Mouse (Mus musculus) retina, postnatal 1 day (tissue): ENCODE data around the gene Etv6.

Experiments used
- DNase-seq: peaks from one replicate; pipeline ENCODE4 v3.0.0-alpha.2; 2012

The Etv6 gene

DNA sequence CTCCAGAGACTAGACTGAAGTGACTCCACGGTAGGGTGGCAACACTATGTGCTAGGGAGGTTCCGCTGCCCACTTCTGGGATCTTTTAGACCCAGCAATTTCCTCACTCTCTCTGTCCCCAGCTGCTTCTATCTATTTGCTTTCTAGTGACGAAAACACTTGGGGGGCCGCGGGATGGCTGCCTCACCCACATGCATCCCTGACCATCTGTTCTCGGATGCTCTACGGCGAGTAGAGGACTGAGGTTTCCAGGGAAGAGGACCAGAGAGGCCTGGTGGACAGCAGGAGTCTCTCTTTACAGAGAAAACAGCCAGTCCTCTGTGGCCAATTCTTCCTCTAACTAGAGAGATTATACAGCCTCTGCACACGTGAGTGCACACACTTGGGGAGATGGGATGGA is 43.6 kb downstream of the Etv6 start:
- DNase-seq = no peak

DNA sequence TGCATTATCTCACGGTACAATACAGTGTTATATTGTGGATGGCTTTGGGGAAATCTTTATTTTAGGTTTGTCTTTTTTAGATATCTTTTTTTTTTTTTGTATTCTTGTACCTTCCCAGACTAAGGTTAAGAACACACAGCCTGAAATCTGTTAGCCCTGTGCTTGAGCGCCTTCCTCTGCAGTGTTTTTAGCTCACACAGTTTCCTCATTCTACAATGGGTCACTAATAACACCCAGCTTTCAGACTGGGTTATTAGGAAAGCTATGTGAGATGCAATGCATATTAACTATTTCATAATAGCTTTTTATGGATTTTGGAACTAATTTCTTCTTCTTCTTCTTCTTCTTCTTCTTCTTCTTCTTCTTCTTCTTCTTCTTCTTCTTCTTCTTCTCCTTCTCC is 44.1 kb downstream of the Etv6 start:
- no peak for DNase-seq

DNA sequence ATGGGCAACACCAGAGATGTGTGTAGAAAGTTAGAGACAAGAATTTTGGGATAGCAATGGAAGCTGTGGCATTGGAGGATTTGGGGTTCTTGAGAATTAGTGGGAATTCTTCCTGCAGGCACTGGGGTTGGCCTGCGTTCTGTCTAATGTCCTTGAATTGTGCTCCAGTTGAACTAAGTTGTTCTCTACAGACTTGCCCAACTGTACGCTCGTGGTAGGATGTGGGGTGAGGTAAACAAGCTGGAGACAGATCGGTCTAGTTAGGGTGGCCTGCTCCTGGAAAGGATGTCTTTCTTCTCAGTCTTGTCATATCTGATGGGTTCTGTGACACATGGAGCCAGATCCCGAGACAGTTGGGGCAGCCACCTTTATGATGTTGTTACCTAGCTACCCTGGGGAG is 45.4 kb downstream of the Etv6 start:
- no peak for DNase-seq

DNA sequence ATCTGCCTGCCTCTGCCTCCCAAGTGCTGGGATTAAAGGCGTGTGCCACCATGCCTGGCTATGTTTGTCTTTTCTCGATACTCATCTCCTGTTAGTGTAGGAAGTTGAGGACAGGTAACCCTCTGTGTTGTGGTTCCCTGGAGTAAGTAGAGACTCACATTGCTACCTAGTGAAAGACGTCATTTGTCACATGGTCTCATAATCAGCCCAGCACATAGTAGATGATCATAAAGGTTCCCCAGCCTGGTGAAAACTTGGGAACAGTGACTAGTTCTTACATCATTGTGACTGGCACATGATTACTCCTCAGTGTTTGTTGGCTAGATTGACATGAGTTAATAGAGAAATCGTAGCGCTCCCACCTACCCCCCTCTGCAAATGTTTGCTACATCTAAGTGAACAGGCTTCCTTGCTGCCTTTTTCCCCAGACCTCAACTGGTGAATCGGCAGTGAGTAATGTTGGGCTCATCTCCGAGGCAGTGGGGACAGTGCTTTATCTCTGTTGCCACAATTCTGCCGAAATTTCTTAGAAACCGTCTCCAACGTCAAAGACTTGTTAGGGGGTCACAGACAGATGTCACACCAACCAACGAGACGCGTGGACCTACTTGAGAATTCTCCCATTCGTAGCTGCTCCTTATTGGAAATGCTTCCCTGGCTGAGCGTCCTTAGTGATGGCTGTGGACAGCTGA is 46.9 kb downstream of the Etv6 start:
- DNase-seq = no peak

DNA sequence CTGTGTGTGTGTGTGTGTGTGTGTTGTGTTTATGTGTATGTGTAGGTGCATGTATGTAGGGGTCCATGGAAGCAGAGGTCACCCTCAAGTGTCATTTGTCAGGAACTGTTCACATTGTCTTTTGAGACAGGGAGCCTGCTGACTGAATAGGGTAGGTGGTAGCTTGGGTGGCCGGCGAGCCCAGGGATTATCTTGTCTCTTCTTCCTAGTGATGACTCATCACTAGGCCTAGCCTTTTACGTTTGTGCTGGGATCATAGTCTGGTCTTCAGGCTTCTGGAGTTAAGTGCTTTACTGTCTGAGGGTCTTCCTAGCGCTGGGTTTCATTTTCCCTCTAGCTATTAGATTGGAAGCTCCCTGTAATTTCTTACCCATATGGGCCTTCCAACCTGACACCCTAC is 47.9 kb downstream of the Etv6 start:
- DNase-seq = no peak

DNA sequence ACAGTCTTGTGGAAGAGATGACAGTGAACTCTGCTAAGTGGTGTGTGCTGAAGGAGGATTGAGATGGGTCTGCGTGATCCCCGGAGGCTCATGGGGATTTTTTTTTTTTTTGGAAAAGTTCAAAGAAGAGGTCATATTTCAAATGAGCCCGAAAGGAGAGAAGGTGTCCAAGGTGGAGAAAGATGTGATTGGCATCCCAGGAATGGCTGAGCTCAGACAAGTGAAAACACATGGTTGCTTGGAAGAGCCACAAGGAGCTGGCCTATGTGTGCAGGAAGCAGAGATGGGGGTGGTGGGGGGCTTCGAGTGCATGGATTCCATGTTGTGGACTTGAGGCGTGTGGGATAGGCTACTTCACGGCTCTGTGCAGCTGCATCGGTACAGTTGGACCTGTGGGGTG is 50.9 kb downstream of the Etv6 start:
- no peak for DNase-seq

DNA sequence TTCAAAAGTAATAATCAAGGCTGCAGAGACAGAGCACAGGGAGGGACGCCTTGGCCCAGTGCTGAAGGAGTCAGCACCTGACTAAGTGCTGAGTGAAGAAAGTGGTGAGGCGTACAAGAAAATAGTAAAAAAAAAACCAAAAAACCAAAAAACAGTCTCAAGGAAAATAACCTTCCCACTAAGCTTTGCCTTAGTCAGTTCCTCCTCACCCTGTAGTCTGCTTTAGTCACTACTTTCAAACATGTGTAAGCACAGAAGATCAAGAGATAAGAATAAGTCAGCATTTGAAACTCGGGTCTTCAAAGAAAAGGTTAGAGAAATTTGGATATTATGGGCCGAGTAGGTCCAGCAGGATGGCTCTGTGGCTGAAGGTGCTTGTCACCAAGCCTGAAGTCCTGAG is 52.2 kb downstream of the Etv6 start:
- DNase-seq = no peak

DNA sequence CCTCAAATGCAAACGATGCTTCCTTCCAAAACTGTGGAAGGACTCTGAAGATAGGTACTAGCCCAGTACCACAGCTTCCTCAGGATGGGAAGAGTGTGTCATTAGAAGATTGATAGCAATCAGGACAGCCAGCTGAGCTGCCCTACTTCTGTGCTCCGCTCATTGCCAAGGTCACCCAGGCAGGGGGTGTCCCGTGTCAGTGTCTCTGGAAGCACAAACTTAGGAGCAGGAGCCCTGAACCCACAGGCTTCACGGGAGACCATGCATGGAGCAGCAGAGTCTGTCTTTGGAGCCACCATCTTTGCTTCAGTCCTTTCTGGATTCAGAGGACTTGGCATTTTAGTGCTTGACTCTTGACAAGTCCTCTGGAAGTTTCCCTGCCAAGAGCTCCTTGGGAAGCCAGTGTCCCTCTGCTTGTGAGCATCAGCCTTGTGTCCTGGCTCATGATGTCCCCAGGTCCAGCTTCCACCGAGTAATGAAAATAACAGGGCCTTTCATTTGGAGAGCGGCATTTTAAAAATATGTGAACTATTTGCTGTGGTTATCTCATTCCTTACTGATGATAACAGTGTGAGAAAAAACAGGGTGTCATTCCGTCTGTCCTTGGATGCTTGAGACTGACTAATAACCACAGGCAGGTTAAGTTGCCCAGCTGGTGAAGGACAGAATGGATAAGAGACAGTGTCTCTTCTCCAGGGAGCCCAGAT is 54.3 kb downstream of the Etv6 start:
- no peak for DNase-seq

DNA sequence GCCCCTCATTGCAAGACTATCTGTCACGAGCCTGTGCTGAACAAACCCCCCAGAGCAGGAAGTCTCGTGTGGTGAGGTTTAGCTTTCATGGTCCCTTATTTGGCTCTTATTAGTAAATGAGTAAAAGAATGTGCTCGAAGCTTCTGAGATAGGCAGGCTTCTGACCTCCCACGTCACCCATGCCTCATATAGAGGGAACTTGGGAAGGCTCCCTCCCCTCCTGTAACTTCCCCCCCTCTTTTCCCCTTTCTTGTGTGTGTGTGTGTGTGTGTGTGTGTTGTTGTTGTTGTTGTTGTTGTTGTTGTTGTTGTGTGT is 54.8 kb downstream of the Etv6 start:
- no peak for DNase-seq

DNA sequence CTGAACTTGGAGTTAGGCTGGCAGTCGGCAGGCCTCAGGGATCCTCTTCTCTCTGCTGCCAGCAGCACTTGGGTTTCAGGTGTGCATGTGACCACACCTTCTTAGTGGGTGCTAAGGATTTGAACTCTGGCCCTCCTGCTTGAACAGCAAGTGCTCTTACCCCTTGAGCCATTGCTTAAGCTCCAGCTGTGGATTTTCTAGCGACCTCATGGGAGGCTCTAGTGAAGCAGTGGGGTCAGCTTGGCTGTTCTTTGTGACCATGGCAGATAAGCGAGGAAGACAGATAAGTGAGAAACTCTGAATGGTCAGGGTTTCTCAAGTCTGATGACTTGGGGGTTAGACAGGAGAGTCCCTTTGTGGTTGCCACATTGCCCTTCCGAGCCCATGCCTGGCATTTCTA is 55.4 kb downstream of the Etv6 start:
- no peak for DNase-seq

DNA sequence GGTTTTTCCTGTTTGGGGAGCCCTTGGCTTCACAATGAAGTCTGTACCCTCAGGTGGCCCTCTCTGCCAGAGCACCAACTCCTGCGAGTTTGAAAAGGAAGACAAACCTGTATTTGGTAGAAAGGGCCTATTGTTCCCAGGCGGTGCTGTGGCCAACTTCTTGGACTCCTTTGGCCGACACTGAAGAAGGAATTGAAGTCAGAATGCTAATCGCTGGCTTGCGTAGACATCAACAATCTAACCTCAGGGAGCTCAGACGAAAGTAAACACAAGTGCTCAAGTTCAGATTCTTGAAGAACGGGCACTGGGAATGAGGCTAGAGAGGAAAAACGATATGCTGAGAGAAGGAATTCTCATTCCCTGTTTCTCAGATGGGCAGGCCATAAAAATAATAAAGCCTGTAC is 55.9 kb downstream of the Etv6 start:
- no peak for DNase-seq

DNA sequence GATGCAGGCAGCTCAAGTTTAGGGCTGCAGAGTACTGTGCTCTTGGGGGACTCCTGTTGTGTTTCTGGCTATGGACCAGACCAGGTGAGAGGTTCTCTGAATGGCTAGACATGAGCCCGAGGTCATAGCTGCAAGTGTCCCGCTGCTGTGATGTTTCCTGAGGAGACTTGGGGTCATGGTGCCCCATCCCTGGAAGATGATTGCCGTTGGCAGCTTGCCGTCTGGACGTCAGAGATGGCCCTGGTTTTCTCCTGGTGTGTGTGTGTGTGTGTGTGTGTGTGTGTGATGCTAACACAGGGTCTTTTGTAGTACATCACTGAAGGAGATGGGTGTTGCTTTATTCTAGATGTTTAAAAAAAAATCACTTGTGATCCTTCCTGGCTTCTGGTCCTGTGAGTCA is 58.6 kb downstream of the Etv6 start:
- no peak for DNase-seq

DNA sequence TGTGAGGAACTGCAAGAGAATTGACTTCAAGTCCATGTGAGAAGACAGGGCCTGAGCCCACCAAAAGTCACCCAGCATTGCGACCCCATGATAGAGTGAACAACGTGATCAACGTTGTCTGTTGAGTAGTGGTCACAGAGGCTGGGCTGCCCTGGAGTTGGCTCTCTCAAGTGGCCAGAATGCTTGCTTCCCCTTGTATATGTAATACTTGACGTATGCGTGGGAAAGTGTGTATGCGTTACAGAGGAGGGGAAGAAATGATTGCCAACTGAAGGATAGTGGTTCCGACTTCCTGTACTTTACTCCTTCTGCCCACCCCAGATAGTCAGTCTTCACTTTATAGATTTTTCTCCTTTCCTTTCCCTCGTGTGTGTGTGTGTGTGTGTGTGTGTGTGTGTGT is 59.1 kb downstream of the Etv6 start:
- DNase-seq = no peak

DNA sequence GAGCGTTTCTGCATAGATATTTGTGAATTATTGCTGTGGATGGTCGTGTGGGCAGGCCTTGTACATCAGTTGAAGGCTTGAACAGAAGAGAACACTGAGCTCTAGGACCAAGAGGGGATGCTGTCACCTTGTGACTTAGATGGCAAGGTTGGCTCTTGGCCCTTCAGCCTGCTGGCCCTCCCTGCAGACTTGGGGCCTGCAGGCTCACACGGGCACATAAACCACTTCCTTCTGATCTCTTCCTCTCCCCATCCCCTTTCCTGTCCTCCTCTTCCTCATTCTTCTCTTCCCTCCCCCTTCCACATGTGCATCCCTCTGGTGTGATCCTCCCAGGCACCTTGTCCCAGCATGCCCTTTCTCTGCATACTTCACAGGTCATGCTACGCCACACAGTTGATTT is 60.1 kb downstream of the Etv6 start:
- no peak for DNase-seq

DNA sequence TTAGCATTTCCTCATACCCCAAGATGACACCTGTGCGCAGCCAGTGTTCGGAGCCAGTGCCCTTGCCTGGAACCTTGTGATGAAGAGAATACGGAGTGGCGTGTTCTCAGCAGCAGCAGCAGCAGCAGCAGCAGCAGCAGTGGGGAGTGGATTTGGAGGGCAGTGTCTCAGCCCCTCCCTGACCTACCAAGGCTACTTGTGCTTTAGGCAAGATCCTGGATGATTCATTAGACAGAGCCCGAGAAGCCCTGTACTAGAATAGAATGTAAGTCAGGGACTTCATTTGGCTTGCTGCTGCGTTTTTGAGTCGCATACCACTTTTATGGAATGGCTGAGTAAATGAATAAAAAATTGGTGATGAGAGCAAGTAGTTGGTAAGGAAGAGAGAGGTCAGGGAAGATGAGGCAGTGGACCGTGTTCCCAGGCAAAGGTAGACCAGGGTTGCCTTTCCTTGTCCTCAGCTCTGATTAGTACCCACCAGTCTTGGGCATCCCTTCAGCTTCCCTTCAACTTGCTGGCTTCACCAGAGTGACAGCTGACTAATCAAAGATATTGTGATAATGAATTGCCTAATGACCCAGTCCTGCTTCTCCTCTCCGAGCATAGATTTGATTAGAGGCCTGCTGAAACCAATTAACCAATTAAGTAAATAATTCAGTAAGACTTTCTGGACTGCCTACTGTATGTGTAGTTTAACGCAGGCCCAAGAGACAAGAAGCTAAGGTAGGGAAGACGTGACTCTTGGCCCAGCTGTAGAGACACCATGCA is 64.7 kb downstream of the Etv6 start:
- peak; percentile 57 for DNase-seq

DNA sequence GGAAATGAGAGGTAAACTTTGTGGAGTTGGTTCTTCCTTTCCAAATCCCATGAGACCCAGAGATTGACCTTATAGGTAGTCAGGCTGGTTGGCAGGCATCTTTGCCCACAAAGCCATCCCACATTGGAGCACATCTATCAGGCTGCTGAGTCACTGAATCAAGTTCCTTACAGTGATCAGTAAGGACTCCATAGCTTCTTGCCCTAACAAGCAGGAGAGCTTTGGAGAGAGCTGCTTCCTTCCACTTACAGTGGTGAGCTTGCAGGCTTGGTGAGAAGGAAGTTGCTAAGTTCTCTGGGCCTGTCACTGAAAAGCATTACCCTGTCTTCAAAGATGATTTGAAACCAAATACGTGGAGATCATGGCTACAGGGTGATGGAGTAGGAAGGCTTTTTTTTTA is 66.9 kb downstream of the Etv6 start:
- DNase-seq = no peak

DNA sequence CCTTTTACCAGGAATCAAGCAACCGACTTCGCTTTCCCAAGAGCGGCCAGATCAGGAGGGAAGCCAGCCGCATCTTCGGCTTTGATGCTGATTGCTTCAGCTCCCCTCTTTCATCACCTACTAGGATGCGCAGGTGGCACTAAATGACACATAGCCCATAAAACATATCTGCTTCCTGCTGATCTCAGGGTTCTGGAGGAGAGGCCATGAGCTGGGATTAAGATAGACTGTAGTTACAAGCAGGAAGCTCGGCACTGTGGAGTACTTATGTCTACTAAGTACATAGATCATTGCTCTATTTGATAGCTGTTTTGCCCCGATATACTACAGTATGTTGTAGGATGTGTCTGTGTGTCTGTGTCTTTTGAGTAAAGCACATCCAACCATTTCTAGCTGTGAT is 68.0 kb downstream of the Etv6 start:
- no peak for DNase-seq

DNA sequence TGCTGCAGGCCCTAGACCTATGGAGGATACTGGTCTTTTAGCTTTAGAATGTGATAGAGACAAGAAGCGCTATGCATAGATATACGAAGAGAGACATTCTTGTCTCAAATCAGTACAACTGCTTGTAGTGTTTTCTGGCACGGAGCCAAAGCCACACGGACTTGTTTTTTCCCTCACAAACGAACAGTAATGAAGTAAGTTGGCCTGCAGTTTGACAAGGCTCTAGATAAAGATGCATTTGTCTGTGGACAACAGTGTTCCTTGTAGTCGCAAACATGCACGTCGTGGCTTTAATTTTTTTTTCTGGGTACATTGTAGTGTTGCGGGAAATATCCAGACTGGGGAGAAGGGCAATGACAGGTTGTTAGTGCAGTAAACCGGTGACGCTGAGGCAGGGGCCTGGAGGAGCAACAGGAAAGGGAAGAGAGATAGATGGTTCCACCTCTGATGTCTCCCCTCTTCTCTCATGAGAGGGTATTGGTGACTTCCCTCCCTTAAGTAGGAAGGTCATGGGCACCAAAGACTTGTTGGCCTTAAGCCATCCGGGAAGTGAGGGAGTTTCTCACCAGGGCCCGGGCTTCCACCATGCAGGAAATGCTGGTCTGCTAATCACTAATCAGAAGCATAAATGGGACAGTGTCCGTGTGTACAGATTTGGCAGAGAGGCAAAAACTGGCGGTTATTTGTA is 70.2 kb downstream of the Etv6 start:
- peak; percentile 65 for DNase-seq

DNA sequence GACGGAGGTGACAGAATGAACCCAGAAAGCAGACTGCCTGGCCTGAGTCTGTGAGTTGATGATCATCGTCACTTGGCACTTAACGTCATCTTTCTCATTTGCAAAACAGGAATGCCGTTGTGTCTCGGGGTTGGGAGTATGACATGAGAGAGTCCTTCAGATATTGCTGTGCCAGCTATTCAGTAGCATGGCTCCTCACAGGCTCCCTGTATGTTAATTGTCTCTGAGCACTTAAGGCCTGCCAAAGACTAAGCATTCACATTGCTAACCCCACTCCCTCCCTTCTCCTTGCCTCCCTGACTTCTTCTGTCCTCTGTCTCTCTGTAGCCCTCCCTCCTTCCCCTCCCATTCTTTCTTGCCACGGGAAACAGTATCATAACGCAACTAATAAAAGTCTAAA is 72.2 kb downstream of the Etv6 start:
- DNase-seq = no peak

DNA sequence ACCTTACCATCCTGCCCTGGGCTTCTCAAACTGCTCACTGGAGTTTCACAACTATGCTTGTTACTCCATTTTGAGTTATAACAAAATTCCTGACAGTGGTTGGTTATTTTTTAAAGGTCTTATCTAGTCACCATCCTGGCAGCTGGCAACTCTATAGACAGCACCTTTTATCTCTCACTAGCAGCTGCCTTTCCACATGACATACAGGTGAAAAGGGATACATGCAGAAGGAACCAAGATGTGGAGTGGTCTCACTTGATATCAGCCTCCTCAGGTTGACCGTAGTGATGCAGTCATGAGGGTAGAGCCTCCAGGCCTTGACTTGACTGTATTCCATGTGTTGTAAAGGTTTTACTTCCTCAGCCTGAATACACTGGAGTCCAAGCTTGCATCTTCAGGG is 74.2 kb downstream of the Etv6 start:
- DNase-seq = no peak

DNA sequence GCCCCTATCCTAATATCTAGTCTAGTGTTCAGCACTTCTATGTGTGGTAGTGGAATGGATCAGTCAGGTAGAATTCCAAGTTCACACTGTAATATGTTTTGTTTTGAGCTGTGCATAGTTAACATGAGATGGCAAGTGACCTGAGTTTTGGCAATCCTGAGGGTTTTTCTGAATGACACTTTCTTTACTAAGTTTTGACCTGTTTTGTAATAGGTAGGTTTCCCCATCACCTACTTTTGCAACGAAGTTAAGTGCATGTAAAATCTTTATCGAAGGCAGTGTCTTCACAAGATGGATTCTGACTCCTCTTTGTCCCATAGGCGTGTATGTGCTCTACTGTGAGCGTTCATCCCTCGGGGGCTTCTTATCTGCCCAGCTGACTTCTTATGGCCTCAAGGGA is 74.7 kb downstream of the Etv6 start:
- no peak for DNase-seq

DNA sequence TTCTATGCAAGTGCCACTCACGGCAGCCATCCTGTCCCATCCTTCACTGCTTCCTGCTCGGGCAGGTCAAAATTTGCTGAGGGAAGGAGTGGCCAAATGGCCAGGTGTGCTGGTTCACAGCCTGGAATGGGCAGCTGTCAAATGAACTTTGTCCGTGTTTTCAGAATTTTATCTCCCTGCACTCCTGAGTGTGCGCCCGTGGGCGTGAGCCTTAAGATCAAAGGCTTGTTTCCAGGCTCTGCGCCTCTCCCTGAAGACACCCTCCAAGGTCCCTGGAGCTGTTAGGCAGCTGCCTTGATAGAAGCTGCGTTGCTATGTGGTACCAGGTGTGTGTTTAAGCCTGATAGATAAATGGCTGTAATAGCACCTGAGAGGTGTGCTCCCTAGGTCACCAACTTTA is 76.1 kb downstream of the Etv6 start:
- no peak for DNase-seq

DNA sequence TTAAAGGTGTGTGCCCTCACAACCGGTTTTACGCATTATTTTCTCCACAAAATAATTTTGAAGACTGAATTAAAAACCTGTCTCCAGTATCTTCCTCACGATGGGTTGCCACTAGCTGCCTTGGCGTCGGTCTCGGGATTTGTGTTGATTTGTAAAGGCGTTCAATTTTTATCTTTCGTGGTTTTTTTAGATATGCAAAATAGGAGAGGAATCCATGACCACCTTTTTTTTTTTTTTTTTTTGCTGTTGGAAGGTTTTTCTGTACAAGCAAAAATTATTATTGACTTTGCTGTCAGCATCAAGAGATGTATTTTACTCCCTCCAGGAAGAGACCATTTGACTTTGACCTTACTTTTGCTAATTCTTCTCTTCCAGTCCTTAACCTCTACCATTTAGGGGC is 77.3 kb downstream of the Etv6 start:
- no peak for DNase-seq

DNA sequence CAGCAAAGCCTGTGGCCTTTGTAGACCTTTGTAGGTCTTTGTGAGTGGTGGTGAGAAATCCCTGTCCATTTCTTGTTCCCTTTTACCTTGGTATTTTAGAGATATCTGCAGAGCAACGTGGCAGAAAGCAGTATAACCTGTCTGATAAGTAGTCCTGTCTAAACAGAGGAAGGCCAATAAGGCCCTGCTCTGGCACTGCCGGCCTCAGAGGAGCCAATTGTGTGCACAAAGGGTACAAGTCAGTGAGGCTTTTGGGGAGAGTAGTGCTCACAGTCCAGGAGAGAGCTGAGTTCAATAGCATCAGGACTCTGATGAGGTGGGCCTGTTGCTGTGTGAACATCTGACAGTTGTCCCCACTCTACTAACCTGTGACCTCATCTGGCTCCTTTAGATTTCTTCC is 77.7 kb downstream of the Etv6 start:
- DNase-seq = no peak
